Mouse (Mus musculus): ENCODE data around the gene Celf2. TPM values are rescaled to one million over a fixed set of nuclear protein-coding genes. Genes with fewer than 3 reads are reported as not detected.

Celf2 gene
- polyA plus RNA-seq, 1 experiment: 17.4 TPM

- no peaks in the 10 kb centered on the region for H3K36me3 ChIP-seq (ENCODE audit: control insufficient read depth, insufficient read depth, low read length)
- TF ChIP-seq CTCF (IDR thresholded peaks at IDR 0.05; ENCODE audit: control insufficient read depth, insufficient read depth, insufficient replicate concordance, low read depth, low read length): no peak
- no peak for TF ChIP-seq POLR2A (IDR thresholded peaks at IDR 0.05; ENCODE audit: control insufficient read depth, low read depth, low read length)
- no peaks in the 10 kb centered on the region for H3K4me1 ChIP-seq (ENCODE audit: control insufficient read depth, insufficient read depth, low read length)
These were observed 363.8 kb downstream of the Celf2 start for GRCm38 (mm10) chr2:7145541-7146043.

GRCm38 (mm10) chr2:7144871-7145270 is 364.5 kb downstream of the Celf2 start:
- Histone ChIP-seq H3K36me3 (ENCODE audit: control insufficient read depth, insufficient read depth, low read length) (no peaks in the 10 kb centered on the region), H3K27me3 (ENCODE audit: control insufficient read depth, insufficient read depth, low read length) (no peaks in the 10 kb centered on the region), H3K27ac (ENCODE audit: control insufficient read depth, insufficient read depth, low read depth, low read length) (no peak overlapping the region), H3K4me3 (ENCODE audit: control insufficient read depth, low read depth, low read length) (no peak overlapping the region), H3K4me1 (ENCODE audit: control insufficient read depth, insufficient read depth, low read length) (no peaks in the 10 kb centered on the region)
- TF ChIP-seq POLR2A (IDR thresholded peaks at IDR 0.05; ENCODE audit: control insufficient read depth, low read depth, low read length) (no peak), CTCF (IDR thresholded peaks at IDR 0.05; ENCODE audit: control insufficient read depth, insufficient read depth, insufficient replicate concordance, low read depth, low read length) (no peak)

More at GRCm38 (mm10) chr2:7145541-7146043, 363.8 kb downstream of the Celf2 start:
- Histone ChIP-seq H3K27ac (ENCODE audit: control insufficient read depth, insufficient read depth, low read depth, low read length) (no peak overlapping the region), H3K27me3 (ENCODE audit: control insufficient read depth, insufficient read depth, low read length) (no peaks in the 10 kb centered on the region), H3K4me3 (ENCODE audit: control insufficient read depth, low read depth, low read length) (no peak overlapping the region)

GRCm38 (mm10) chr2:7123366-7123765 is 386.0 kb downstream of the Celf2 start:
- Histone ChIP-seq H3K27ac (ENCODE audit: control insufficient read depth, insufficient read depth, low read depth, low read length) (no peak overlapping the region), H3K36me3 (ENCODE audit: control insufficient read depth, insufficient read depth, low read length) (no peaks in the 10 kb centered on the region), H3K4me1 (ENCODE audit: control insufficient read depth, insufficient read depth, low read length) (no peaks in the 10 kb centered on the region), H3K27me3 (ENCODE audit: control insufficient read depth, insufficient read depth, low read length) (no peaks in the 10 kb centered on the region), H3K4me3 (ENCODE audit: control insufficient read depth, low read depth, low read length) (no peak overlapping the region)
- TF ChIP-seq CTCF (IDR thresholded peaks at IDR 0.05; ENCODE audit: control insufficient read depth, insufficient read depth, insufficient replicate concordance, low read depth, low read length): no peak
- TF ChIP-seq POLR2A (IDR thresholded peaks at IDR 0.05; ENCODE audit: control insufficient read depth, low read depth, low read length): no peak

GRCm38 (mm10) chr2:7115801-7116200 is 393.6 kb downstream of the Celf2 start:
- TF ChIP-seq POLR2A (IDR thresholded peaks at IDR 0.05; ENCODE audit: control insufficient read depth, low read depth, low read length) (no peak), CTCF (IDR thresholded peaks at IDR 0.05; ENCODE audit: control insufficient read depth, insufficient read depth, insufficient replicate concordance, low read depth, low read length) (no peak)
- H3K36me3 ChIP-seq (ENCODE audit: control insufficient read depth, insufficient read depth, low read length): no peaks in the 10 kb centered on the region
- no peak overlapping the region for H3K27ac ChIP-seq (ENCODE audit: control insufficient read depth, insufficient read depth, low read depth, low read length)
- H3K4me1 ChIP-seq (ENCODE audit: control insufficient read depth, insufficient read depth, low read length): no peaks in the 10 kb centered on the region
- no peaks in the 10 kb centered on the region for H3K27me3 ChIP-seq (ENCODE audit: control insufficient read depth, insufficient read depth, low read length)
- no peak overlapping the region for H3K4me3 ChIP-seq (ENCODE audit: control insufficient read depth, low read depth, low read length)

- TF ChIP-seq POLR2A (IDR thresholded peaks at IDR 0.05; ENCODE audit: control insufficient read depth, low read depth, low read length): no peak
- TF ChIP-seq CTCF (IDR thresholded peaks at IDR 0.05; ENCODE audit: control insufficient read depth, insufficient read depth, insufficient replicate concordance, low read depth, low read length): no peak
- no peak overlapping the region for H3K27ac ChIP-seq (ENCODE audit: control insufficient read depth, insufficient read depth, low read depth, low read length)
- H3K4me1 ChIP-seq (ENCODE audit: control insufficient read depth, insufficient read depth, low read length): no peaks in the 10 kb centered on the region
- no peaks in the 10 kb centered on the region for H3K27me3 ChIP-seq (ENCODE audit: control insufficient read depth, insufficient read depth, low read length)
- H3K4me3 ChIP-seq (ENCODE audit: control insufficient read depth, low read depth, low read length): no peak overlapping the region
- H3K36me3 ChIP-seq (ENCODE audit: control insufficient read depth, insufficient read depth, low read length): no peaks in the 10 kb centered on the region
These were observed 394.2 kb downstream of the Celf2 start for GRCm38 (mm10) chr2:7115161-7115560.

GRCm38 (mm10) chr2:7113738-7114137 is 395.6 kb downstream of the Celf2 start:
- no peak overlapping the region for H3K4me3 ChIP-seq (ENCODE audit: control insufficient read depth, low read depth, low read length)
- TF ChIP-seq CTCF (IDR thresholded peaks at IDR 0.05; ENCODE audit: control insufficient read depth, insufficient read depth, insufficient replicate concordance, low read depth, low read length) (no peak), POLR2A (IDR thresholded peaks at IDR 0.05; ENCODE audit: control insufficient read depth, low read depth, low read length) (no peak)
- no peaks in the 10 kb centered on the region for H3K4me1 ChIP-seq (ENCODE audit: control insufficient read depth, insufficient read depth, low read length)
- H3K27me3 ChIP-seq (ENCODE audit: control insufficient read depth, insufficient read depth, low read length): no peaks in the 10 kb centered on the region
- no peaks in the 10 kb centered on the region for H3K36me3 ChIP-seq (ENCODE audit: control insufficient read depth, insufficient read depth, low read length)
- no peak overlapping the region for H3K27ac ChIP-seq (ENCODE audit: control insufficient read depth, insufficient read depth, low read depth, low read length)

- Histone ChIP-seq H3K27me3 (ENCODE audit: control insufficient read depth, insufficient read depth, low read length) (no peaks in the 10 kb centered on the region), H3K4me3 (ENCODE audit: control insufficient read depth, low read depth, low read length) (no peak overlapping the region), H3K27ac (ENCODE audit: control insufficient read depth, insufficient read depth, low read depth, low read length) (no peak overlapping the region), H3K36me3 (ENCODE audit: control insufficient read depth, insufficient read depth, low read length) (no peaks in the 10 kb centered on the region), H3K4me1 (ENCODE audit: control insufficient read depth, insufficient read depth, low read length) (no peaks in the 10 kb centered on the region)
- no peak for TF ChIP-seq CTCF (IDR thresholded peaks at IDR 0.05; ENCODE audit: control insufficient read depth, insufficient read depth, insufficient replicate concordance, low read depth, low read length)
- no peak for TF ChIP-seq POLR2A (IDR thresholded peaks at IDR 0.05; ENCODE audit: control insufficient read depth, low read depth, low read length)
These were observed 397.1 kb downstream of the Celf2 start for GRCm38 (mm10) chr2:7112156-7112813.
